Mouse (Mus musculus) erythroid progenitor cell, adult 5-6 weeks (primary cell): ENCODE measurements around the gene Slc8a1. TPM values are rescaled to one million over a fixed set of nuclear protein-coding genes. Genes with fewer than 3 reads are reported as not detected.

ENCODE experiments used
- ATAC-seq: replicated peaks from 2 replicates; pipeline ENCODE4 v1.8.0; 2016; ENCODE audit warnings: moderate number of reproducible peaks, mild to moderate bottlenecking, moderate TSS enrichment, inconsistent platforms; ENCODE audit not compliant: poor library complexity, low FRiP score, severe bottlenecking
- total RNA-seq, 2 experiments: library from RNA; stranded (forward) in 1 of 2; stranded (reverse) in 1 of 2; fragments of 150-400 nt in 1 of 2; fragments of 186-747, 209-891 nt in 1 of 2; gene quantifications; 2 replicates each; pipeline versions ENCODE4 v1.2.3 to v1.2.4; 2015 to 2017; ENCODE audit warnings: low replicate concordance in 2 of 2

The Slc8a1 gene
- total RNA-seq, 2 experiments from 2014 or later: 0.15 to 4.2 TPM

- ATAC-seq: no peak
Observed at GRCm38 (mm10) chr17:81385476-81385875, 352.7 kb downstream of the Slc8a1 start.

- ATAC-seq: no peak
Observed at GRCm38 (mm10) chr17:81383461-81383860, 354.7 kb downstream of the Slc8a1 start.

- ATAC-seq: no peak
Observed at GRCm38 (mm10) chr17:81378436-81378835, 359.7 kb downstream of the Slc8a1 start.

GRCm38 (mm10) chr17:81377757-81378299 lies 360.3 kb downstream of the Slc8a1 start:
- ATAC-seq: no peak

- ATAC-seq: no peak
Observed at GRCm38 (mm10) chr17:81377195-81377594, 361.0 kb downstream of the Slc8a1 start.

- ATAC-seq: no peak
Observed at GRCm38 (mm10) chr17:81375901-81376300, 362.3 kb downstream of the Slc8a1 start.

GRCm38 (mm10) chr17:81369036-81369435 lies 369.1 kb downstream of the Slc8a1 start:
- no peak for ATAC-seq

- ATAC-seq: no peak
Observed at GRCm38 (mm10) chr17:81368503-81368902, 369.7 kb downstream of the Slc8a1 start.

- no peak for ATAC-seq
Observed at GRCm38 (mm10) chr17:81363368-81363767, 374.8 kb downstream of the Slc8a1 start.

GRCm38 (mm10) chr17:81360571-81360970 lies 377.6 kb downstream of the Slc8a1 start:
- ATAC-seq: no peak

GRCm38 (mm10) chr17:81360032-81360431 lies 378.1 kb downstream of the Slc8a1 start:
- no peak for ATAC-seq

- ATAC-seq: no peak
Observed at GRCm38 (mm10) chr17:81336024-81336754, 402.0 kb downstream of the Slc8a1 start.

- ATAC-seq: no peak
Observed at GRCm38 (mm10) chr17:81335526-81335925, 402.7 kb downstream of the Slc8a1 start.
